Mouse (Mus musculus): ENCODE measurements around the gene Krt83. TPM values are rescaled to one million over a fixed set of nuclear protein-coding genes. Genes with fewer than 3 reads are reported as not detected.
A peak's percentile ranks its signal among the peaks of the same experiment; 100 is the strongest.

The Krt83 gene
- polyA plus RNA-seq, 1 experiment from 2014 or later: not detected

DNA sequence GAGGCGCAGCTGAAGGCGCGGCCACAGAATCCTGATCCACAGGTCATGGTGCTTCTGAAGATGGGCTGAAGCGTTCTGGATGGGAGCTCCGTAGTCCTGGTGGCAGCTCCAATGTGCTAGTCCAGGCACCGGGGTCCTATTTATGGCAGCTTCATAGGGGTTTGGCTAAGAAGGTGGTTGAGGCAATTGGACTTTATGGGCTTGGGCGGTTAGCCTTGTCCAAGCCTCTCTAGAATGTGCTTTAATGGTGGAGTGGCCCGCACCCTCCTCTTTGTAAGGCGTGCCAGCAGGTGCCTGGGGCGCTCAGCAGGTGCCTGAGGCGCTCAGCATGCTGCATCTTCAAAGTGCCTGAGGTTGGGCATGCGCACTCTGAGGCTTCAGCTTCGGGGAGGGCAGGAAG, 27.7 kb downstream of the Krt83 start, which contains the start of gene Krt81:
Krt81 (minus strand) TSS at position 101 of the 400 bp plus-strand sequence.
- Histone ChIP-seq H3K9me3 (no peaks in the 10 kb centered on the region), H3K4me2 (replicated peaks) (no peak within 1 kb of the TSS), H3K27me3 (no peaks in the 10 kb centered on the region), H3K36me3 (no peaks in the 10 kb centered on the region), H3K4me3 (replicated peaks) (no peak within 1 kb of the TSS), H3K9ac (replicated peaks) (no peak within 1 kb of the TSS), H3K4me1 (replicated peaks) (peaks cover 6% of the 10 kb centered on the region), H3K27ac (no peak within 1 kb of the TSS)
- ATAC-seq: no peak
- WGBS: 83% methylated on average over 13 of the region's 13 CpGs

DNA sequence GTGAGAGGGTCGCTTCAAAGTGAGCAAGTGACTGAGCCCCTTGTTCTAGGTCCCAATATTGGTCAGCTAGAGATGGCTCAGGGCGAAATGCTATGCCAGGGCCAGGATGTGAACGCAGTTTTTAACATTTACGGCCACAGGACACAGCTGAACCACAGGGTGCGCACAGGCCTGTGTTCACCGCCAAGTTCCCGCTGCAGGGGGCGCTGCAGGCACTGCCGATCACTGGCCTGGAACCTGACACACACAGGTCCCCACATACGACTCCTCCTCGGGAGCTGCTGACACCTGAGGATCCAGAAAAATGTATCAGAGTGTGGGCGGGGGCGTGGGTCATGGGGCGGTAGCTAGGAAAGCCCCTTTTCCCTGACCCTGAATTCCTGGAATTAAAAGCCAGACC, 32.0 kb downstream of the Krt83 start:
- 79% methylated on average over 14 of the region's 14 CpGs for WGBS
- Histone ChIP-seq H3K9me3 (0 out of 2 replicates have a peak, but pooled peaks cover 2% of the 10 kb centered on the region), H3K4me3 (replicated peaks) (no peak overlapping the region), H3K27me3 (no peaks in the 10 kb centered on the region), H3K9ac (replicated peaks) (no peak overlapping the region), H3K4me2 (replicated peaks) (no peak overlapping the region), H3K4me1 (replicated peaks) (peaks cover 10% of the 10 kb centered on the region), H3K36me3 (no peaks in the 10 kb centered on the region), H3K27ac (no peak overlapping the region)
- ATAC-seq: no peak

- H3K9ac ChIP-seq (replicated peaks): no peak overlapping the region
- no peak overlapping the region for H3K27ac ChIP-seq
- H3K4me3 ChIP-seq (replicated peaks): no peak overlapping the region
- peaks cover 10% of the 10 kb centered on the region for H3K4me1 ChIP-seq (replicated peaks)
- H3K36me3 ChIP-seq: no peaks in the 10 kb centered on the region
- no peak overlapping the region for H3K4me2 ChIP-seq (replicated peaks)
- whole genome bisulfite sequencing: 38% methylated on average over 16 of the region's 16 CpGs
- 0 out of 2 replicates have a peak, but pooled peaks cover 2% of the 10 kb centered on the region for H3K9me3 ChIP-seq
- no peak for ATAC-seq
- no peaks in the 10 kb centered on the region for H3K27me3 ChIP-seq
Observed at GRCm38 (mm10) chr15:101458361-101458930, 32.9 kb downstream of the Krt83 start.

- Histone ChIP-seq H3K36me3 (no peaks in the 10 kb centered on the region), H3K9ac (replicated peaks) (no peak overlapping the region), H3K27me3 (no peaks in the 10 kb centered on the region), H3K27ac (no peak overlapping the region), H3K9me3 (0 out of 2 replicates have a peak, but pooled peaks cover 2% of the 10 kb centered on the region), H3K4me3 (replicated peaks) (no peak overlapping the region), H3K4me1 (replicated peaks) (peaks cover 10% of the 10 kb centered on the region), H3K4me2 (replicated peaks) (no peak overlapping the region)
- no peak for ATAC-seq
- WGBS: 90% methylated on average over 6 of the region's 6 CpGs
Observed at GRCm38 (mm10) chr15:101455891-101456290, 35.4 kb downstream of the Krt83 start.

- no peak for ATAC-seq
Observed at GRCm38 (mm10) chr15:101455292-101455691, 36.0 kb downstream of the Krt83 start.

GRCm38 (mm10) chr15:101454774-101455173, 36.5 kb downstream of the Krt83 start:
- no peak overlapping the region for H3K9ac ChIP-seq (replicated peaks)
- no peak overlapping the region for H3K4me3 ChIP-seq (replicated peaks)
- H3K9me3 ChIP-seq: 0 out of 2 replicates have a peak, but pooled peaks cover 2% of the 10 kb centered on the region
- H3K36me3 ChIP-seq: no peaks in the 10 kb centered on the region
- H3K27ac ChIP-seq: no peak overlapping the region
- ATAC-seq: no peak
- peaks cover 10% of the 10 kb centered on the region for H3K4me1 ChIP-seq (replicated peaks)
- no peaks in the 10 kb centered on the region for H3K27me3 ChIP-seq
- H3K4me2 ChIP-seq (replicated peaks): no peak overlapping the region
- WGBS: 92% methylated on average over 8 of the region's 8 CpGs

More at GRCm38 (mm10) chr15:101455292-101455691, 36.0 kb downstream of the Krt83 start:
- Histone ChIP-seq H3K36me3 (no peaks in the 10 kb centered on the region), H3K27me3 (no peaks in the 10 kb centered on the region), H3K9ac (replicated peaks) (no peak overlapping the region), H3K4me1 (replicated peaks) (peaks cover 10% of the 10 kb centered on the region), H3K27ac (no peak overlapping the region), H3K4me2 (replicated peaks) (no peak overlapping the region), H3K4me3 (replicated peaks) (no peak overlapping the region), H3K9me3 (0 out of 2 replicates have a peak, but pooled peaks cover 2% of the 10 kb centered on the region)
- WGBS: 86% methylated on average over 2 of the region's 2 CpGs

- H3K4me2 ChIP-seq (replicated peaks): 0 out of 2 replicates have a peak overlapping the region, but pooled peaks have one; percentile 28
- peaks cover 1% of the 10 kb centered on the region; the same call in 1 of the 2 replicates for H3K4me1 ChIP-seq (replicated peaks)
- H3K36me3 ChIP-seq: no peaks in the 10 kb centered on the region
- 0 out of 2 replicates have a peak, but pooled peaks cover 2% of the 10 kb centered on the region for H3K9me3 ChIP-seq
- no peak overlapping the region for H3K4me3 ChIP-seq (replicated peaks)
- 0 out of 2 replicates have a peak, but pooled peaks have one; percentile 27 for ATAC-seq
- no peak overlapping the region for H3K27ac ChIP-seq
- no peaks in the 10 kb centered on the region for H3K27me3 ChIP-seq
- no peak overlapping the region for H3K9ac ChIP-seq (replicated peaks)
- WGBS: 7% methylated on average over 13 of the region's 13 CpGs
Observed at GRCm38 (mm10) chr15:101453093-101453736, 38.1 kb downstream of the Krt83 start.

- Histone ChIP-seq H3K9me3 (no peaks in the 10 kb centered on the region), H3K9ac (replicated peaks) (no peak within 1 kb of the TSS), H3K4me2 (replicated peaks) (no peak within 1 kb of the TSS), H3K27ac (no peak within 1 kb of the TSS), H3K4me3 (replicated peaks) (no peak within 1 kb of the TSS), H3K4me1 (replicated peaks) (no peaks in the 10 kb centered on the region), H3K36me3 (no peaks in the 10 kb centered on the region), H3K27me3 (no peaks in the 10 kb centered on the region)
- WGBS: 75% methylated on average over 2 of the region's 2 CpGs
- ATAC-seq: no peak
Observed at GRCm38 (mm10) chr15:101447444-101447843, 43.9 kb downstream of the Krt83 start, which contains the start of gene Krt88. Krt88 (plus strand) TSS chr15:101447744.

DNA sequence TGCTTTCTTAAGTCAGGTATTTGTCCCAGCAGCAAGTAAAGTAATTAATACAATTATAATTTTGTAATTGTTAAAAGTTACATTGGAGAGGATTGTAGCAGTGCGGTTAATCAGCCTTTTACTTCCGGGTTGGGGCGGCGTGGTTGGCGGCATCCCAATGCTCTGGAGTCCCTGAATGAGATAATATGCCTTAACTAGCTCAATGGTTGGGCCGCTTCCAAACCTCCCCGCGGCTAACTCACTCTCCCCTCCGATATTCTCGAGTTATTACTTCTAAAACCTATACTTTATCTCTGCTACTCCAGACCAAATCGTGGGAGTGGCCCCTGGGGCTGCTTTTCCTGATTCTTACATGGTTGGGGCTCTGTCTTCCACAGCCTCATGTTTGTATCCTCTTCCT, 44.7 kb downstream of the Krt83 start:
- Histone ChIP-seq H3K9ac (replicated peaks) (no peak overlapping the region), H3K4me1 (replicated peaks) (no peaks in the 10 kb centered on the region), H3K4me3 (replicated peaks) (no peak overlapping the region), H3K9me3 (no peaks in the 10 kb centered on the region), H3K4me2 (replicated peaks) (no peak overlapping the region), H3K27ac (no peak overlapping the region), H3K36me3 (no peaks in the 10 kb centered on the region), H3K27me3 (no peaks in the 10 kb centered on the region)
- no peak for ATAC-seq
- WGBS: 80% methylated on average over 11 of the region's 11 CpGs

- H3K36me3 ChIP-seq: no peaks in the 10 kb centered on the region
- H3K9ac ChIP-seq (replicated peaks): no peak overlapping the region
- no peak for ATAC-seq
- H3K9me3 ChIP-seq: no peaks in the 10 kb centered on the region
- H3K4me1 ChIP-seq (replicated peaks): peaks cover 8% of the 10 kb centered on the region
- no peak overlapping the region for H3K27ac ChIP-seq
- H3K27me3 ChIP-seq: peaks cover 35% of the 10 kb centered on the region
- H3K4me3 ChIP-seq (replicated peaks): no peak overlapping the region
- no peak overlapping the region for H3K4me2 ChIP-seq (replicated peaks)
- WGBS: 86% methylated on average over 4 of the region's 4 CpGs
Observed at GRCm38 (mm10) chr15:101440837-101441236, 50.5 kb downstream of the Krt83 start.

DNA sequence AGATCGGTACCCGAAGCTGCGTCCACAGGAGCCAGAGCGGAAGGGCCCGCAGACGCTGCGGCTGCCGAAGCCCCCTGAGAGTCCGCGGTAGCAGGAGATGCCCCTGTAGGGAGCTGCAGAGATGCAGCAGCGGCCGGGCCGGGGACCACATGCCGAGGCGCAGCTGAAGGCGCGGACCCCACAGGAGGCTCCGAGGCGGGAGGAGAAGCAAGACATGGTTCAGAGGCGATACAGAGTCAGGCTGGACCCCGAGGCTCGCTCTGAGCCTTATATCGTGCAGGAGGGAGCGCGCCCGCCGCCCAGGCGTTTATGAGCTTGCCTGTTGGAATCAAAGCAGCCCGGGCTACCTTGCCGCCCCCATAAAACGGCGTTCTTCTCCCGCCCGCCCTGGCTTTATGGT, 52.8 kb downstream of the Krt83 start, which contains the start of gene Krt87:
Krt87 (minus strand) TSS at position 250 of the 400 bp plus-strand sequence.
- under 1% methylated on average over 34 of the region's 34 CpGs for WGBS
- Histone ChIP-seq H3K27ac (no peak within 1 kb of the TSS), H3K9me3 (no peaks in the 10 kb centered on the region), H3K4me3 (replicated peaks) (peak within 1 kb of the TSS; percentile 43), H3K27me3 (peaks cover 35% of the 10 kb centered on the region), H3K4me2 (replicated peaks) (peak within 1 kb of the TSS; percentile 68), H3K36me3 (no peaks in the 10 kb centered on the region), H3K4me1 (replicated peaks) (peaks cover 8% of the 10 kb centered on the region), H3K9ac (replicated peaks) (peak within 1 kb of the TSS; percentile 50)
- no peak for ATAC-seq

- Histone ChIP-seq H3K27ac (no peak overlapping the region), H3K27me3 (peaks cover 38% of the 10 kb centered on the region), H3K4me2 (replicated peaks) (no peak overlapping the region), H3K36me3 (no peaks in the 10 kb centered on the region), H3K9ac (replicated peaks) (no peak overlapping the region), H3K4me1 (replicated peaks) (peaks cover 8% of the 10 kb centered on the region), H3K9me3 (no peaks in the 10 kb centered on the region), H3K4me3 (replicated peaks) (no peak overlapping the region)
- 90% methylated on average over 7 of the region's 7 CpGs for WGBS
- ATAC-seq: no peak
Observed at GRCm38 (mm10) chr15:101436611-101437010, 54.7 kb downstream of the Krt83 start.

Data from midbrain, embryonic 13.5 days (tissue).